Mouse (Mus musculus) midbrain, embryonic 12.5 days (tissue): ENCODE measurements around the gene Tnni3k. TPM values are rescaled to one million over a fixed set of nuclear protein-coding genes. Genes with fewer than 3 reads are reported as not detected.

Experiments
- ATAC-seq: fragments of 200-750 bp; cut with Nextera tagmentation; 2 replicates; pipeline ENCODE4 v1.8.0; 2017; ENCODE audit warnings: low read depth, moderate TSS enrichment, moderate library complexity; ENCODE audit not compliant: low FRiP score
- H3K27ac ChIP-seq: fragments of 300-500 bp; sonication (generic); replicated peaks from 2 replicates; pipeline ENCODE4 v1.5.1; 2016; ENCODE audit warnings: mild to moderate bottlenecking
- H3K27me3 ChIP-seq: fragments of 300-500 bp; sonication (generic); 2 replicates; pipeline ENCODE4 v1.6.1; 2016; ENCODE audit warnings: mild to moderate bottlenecking
- H3K36me3 ChIP-seq: fragments of 300-500 bp; sonication (generic); 2 replicates; pipeline ENCODE4 v1.6.1; 2016
- H3K4me1 ChIP-seq: fragments of 300-500 bp; sonication (generic); 2 replicates; pipeline ENCODE4 v1.6.1; 2016
- H3K4me2 ChIP-seq: fragments of 300-500 bp; sonication (generic); replicated peaks from 2 replicates; pipeline ENCODE4 v1.6.1; 2016; ENCODE audit warnings: mild to moderate bottlenecking, moderate library complexity
- H3K4me3 ChIP-seq: fragments of 300-500 bp; sonication (generic); 2 replicates; pipeline ENCODE4 v1.5.1; 2016; ENCODE audit warnings: mild to moderate bottlenecking
- H3K9ac ChIP-seq: fragments of 300-500 bp; sonication (generic); replicated peaks from 2 replicates; pipeline ENCODE4 v1.6.1; 2016; ENCODE audit warnings: mild to moderate bottlenecking, moderate library complexity
- H3K9me3 ChIP-seq: fragments of 300-500 bp; sonication (generic); 2 replicates; pipeline ENCODE4 v1.6.1; 2016; ENCODE audit warnings: mild to moderate bottlenecking
- WGBS: fragments of 180-500 bp; shearing (Covaris S2); methylation state at CpG from one replicate; pipeline ENCODE4 v1.1.7; 2016; 5-methylcytosine and 5-hydroxymethylcytosine counted together
- polyA plus RNA-seq: library from polyadenylated mRNA; unstranded; fragments of >200 nt; fragmentation: Nextera tagmentation; extraction: Ambion mirVana; gene quantifications from 2 replicates; pipeline ENCODE4 v1.2.1, GENCODE M21; 2016

Gene Tnni3k
- polyA plus RNA-seq, 1 experiment from 2014 or later = not detected

DNA sequence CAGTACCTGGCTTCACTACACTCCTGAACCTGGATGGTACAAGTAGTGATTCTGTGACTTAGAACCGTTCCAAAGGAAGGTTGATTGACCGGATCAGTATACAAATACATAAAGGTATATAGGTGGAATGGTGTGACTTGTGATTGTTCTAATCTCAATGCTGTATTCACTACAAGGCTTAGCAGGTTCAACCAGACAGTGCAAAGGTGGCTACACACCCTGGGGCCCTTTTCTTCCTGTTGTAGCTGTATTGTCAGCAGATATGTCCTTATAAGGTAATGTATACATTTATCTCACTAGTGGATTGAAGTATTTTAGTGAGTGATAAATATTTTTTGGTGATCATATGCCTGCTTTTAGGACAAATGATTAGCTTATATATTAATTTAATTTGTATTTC is 310.9 kb downstream of the Tnni3k start:
- H3K9ac ChIP-seq = no peak overlapping the region
- no peaks in the 10 kb centered on the region; the same call in 1 of the 2 replicates for H3K4me1 ChIP-seq
- H3K36me3 ChIP-seq = no peaks in the 10 kb centered on the region
- no peak overlapping the region for H3K4me2 ChIP-seq
- H3K27me3 ChIP-seq = no peaks in the 10 kb centered on the region
- no peaks in the 10 kb centered on the region for H3K9me3 ChIP-seq
- no peak overlapping the region for H3K4me3 ChIP-seq
- no peak overlapping the region for H3K27ac ChIP-seq
- WGBS = 96% methylated on average over 2 of the region's 2 CpGs
- no peak for ATAC-seq

DNA sequence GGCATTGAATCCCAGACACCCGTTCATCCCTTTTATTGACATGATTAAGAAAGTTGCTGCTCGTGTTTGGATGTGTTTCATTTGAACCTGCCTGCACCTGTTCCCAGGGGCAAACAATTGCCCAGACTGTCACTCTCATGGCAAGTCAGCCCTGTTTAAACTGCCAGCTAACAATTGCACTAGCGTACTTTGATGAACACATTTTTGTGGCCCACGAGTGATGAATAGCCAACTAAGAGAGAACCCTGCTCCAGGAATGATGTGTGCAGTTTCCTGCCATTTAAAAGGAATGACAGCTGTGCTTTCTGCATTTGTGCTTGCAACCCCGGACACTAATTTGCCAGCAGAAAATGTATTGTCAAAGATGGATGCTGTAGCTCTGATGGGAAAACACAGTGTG is 312.3 kb downstream of the Tnni3k start:
- Histone ChIP-seq H3K27me3 (no peaks in the 10 kb centered on the region), H3K4me2 (no peak overlapping the region), H3K27ac (no peak overlapping the region), H3K9me3 (no peaks in the 10 kb centered on the region), H3K4me3 (no peak overlapping the region), H3K4me1 (no peaks in the 10 kb centered on the region; the same call in 1 of the 2 replicates), H3K9ac (no peak overlapping the region), H3K36me3 (no peaks in the 10 kb centered on the region)
- ATAC-seq = no peak
- WGBS = 52% methylated on average over 5 of the region's 5 CpGs

- 62% methylated on average over 5 of the region's 5 CpGs for WGBS
- Histone ChIP-seq H3K9ac (no peak overlapping the region), H3K4me3 (no peak overlapping the region), H3K27ac (no peak overlapping the region), H3K4me1 (no peaks in the 10 kb centered on the region; the same call in 1 of the 2 replicates), H3K4me2 (no peak overlapping the region), H3K9me3 (no peaks in the 10 kb centered on the region), H3K27me3 (no peaks in the 10 kb centered on the region), H3K36me3 (no peaks in the 10 kb centered on the region)
- no peak for ATAC-seq
Observed at GRCm38 (mm10) chr3:154741496-154741895, 313.7 kb downstream of the Tnni3k start.

Other genes starting within 250 kb of the Tnni3k start
- gene Fpgt, start 38.0 kb upstream of the Tnni3k start, polyA plus RNA-seq = 21.1 and 21.2 TPM in 2 replicates
- 1.1 and 1.3 TPM in 2 replicates for gene Lrriq3, start 38.0 kb upstream of the Tnni3k start, polyA plus RNA-seq